7 mouse cellular contexts compared by ENCODE assay signal in genomic region chr16:27389534-27390282, GRCm38 (mm10). TPM values are rescaled to one million over a fixed set of nuclear protein-coding genes. Genes with fewer than 3 reads are reported as not detected.
A peak's percentile ranks its signal among the peaks of the same experiment; 100 is the strongest.
DNase-seq lines count a peak whose midpoint lies in the region; ATAC-seq and TF ChIP-seq lines count a peak whose summit lies in the region.

No protein-coding gene starts in this region.

- no peak for TF ChIP-seq CTCF in cortical plate, adult 2 months (IDR thresholded peaks at IDR 0.05; ENCODE audit: extremely low read depth, insufficient read depth, low read length)

- peak overlapping the region; percentile 96 for H3K27ac ChIP-seq in cortical plate, adult 2 months (ENCODE audit: insufficient read depth, low read length)
- peak overlapping the region; percentile 99 for H3K27ac ChIP-seq in heart, embryonic 10.5 days
- peak overlapping the region; percentile 95; the same call in 1 of the 2 replicates for H3K27ac ChIP-seq in limb, embryonic 11.5 days (replicated peaks; ENCODE audit: low read depth, low read length)
- H3K27ac ChIP-seq in midbrain, embryonic 15.5 days = peak overlapping the region; percentile 96

- peak overlapping the region; percentile 96 for H3K9ac ChIP-seq in limb, embryonic 11.5 days (ENCODE audit: low read length)
- peak overlapping the region; percentile 90 for H3K9ac ChIP-seq in midbrain, embryonic 15.5 days

- no peak; the same call in 1 of the 2 replicates for ATAC-seq in limb, embryonic 11.5 days (ENCODE audit: insufficient number of reproducible peaks, low FRiP score, low TSS enrichment, low read depth)
- peak; percentile 40 for ATAC-seq in midbrain, embryonic 15.5 days (replicated peaks)

- 42% methylated on average over 7 of the region's 7 CpGs for WGBS in heart, embryonic 10.5 days
- 41% methylated on average over 7 of the region's 7 CpGs for WGBS in limb, embryonic 11.5 days
- 21% methylated on average over 7 of the region's 7 CpGs for WGBS in midbrain, embryonic 15.5 days

- H3K27me3 ChIP-seq in heart, embryonic 10.5 days (ENCODE audit: insufficient read depth, poor library complexity, severe bottlenecking) = no peaks in the 10 kb centered on the region
- H3K27me3 ChIP-seq in limb, embryonic 11.5 days (ENCODE audit: control insufficient read depth, insufficient read depth, low read length) = no peaks in the 10 kb centered on the region
- H3K27me3 ChIP-seq in midbrain, embryonic 15.5 days (replicated peaks) = no peaks in the 10 kb centered on the region

- no peak for TF ChIP-seq POLR2A in cortical plate, adult 2 months (IDR thresholded peaks at IDR 0.05; ENCODE audit: extremely low read depth, insufficient read depth, low read length)

- peaks cover 12% of the 10 kb centered on the region; the same call in 1 of the 2 replicates for H3K4me1 ChIP-seq in cortical plate, adult 2 months (ENCODE audit: control insufficient read depth, insufficient read depth, low read length)
- H3K4me1 ChIP-seq in heart, embryonic 10.5 days = peaks cover 20% of the 10 kb centered on the region; the same call in 1 of the 2 replicates
- no peaks in the 10 kb centered on the region; the same call in 1 of the 2 replicates for H3K4me1 ChIP-seq in limb, embryonic 11.5 days (ENCODE audit: control insufficient read depth, insufficient read depth, low read length)
- H3K4me1 ChIP-seq in midbrain, embryonic 15.5 days = peaks cover 33% of the 10 kb centered on the region

- no peaks in the 10 kb centered on the region for H3K9me3 ChIP-seq in heart, embryonic 10.5 days
- H3K9me3 ChIP-seq in limb, embryonic 11.5 days (ENCODE audit: control insufficient read depth, low read length) = no peaks in the 10 kb centered on the region
- H3K9me3 ChIP-seq in midbrain, embryonic 15.5 days = no peaks in the 10 kb centered on the region

- H3K4me2 ChIP-seq in limb, embryonic 11.5 days (ENCODE audit: low read depth, severe bottlenecking) = peak overlapping the region; percentile 58
- peak overlapping the region; percentile 76 for H3K4me2 ChIP-seq in midbrain, embryonic 15.5 days

- DNase-seq in 3T3-L1 (ENCODE audit: low read depth, low spot score) = peak; percentile 76
- peak; percentile 11 to 20 for DNase-seq in B cell, adult 2 months
- no peak for DNase-seq in heart, embryonic 10.5 days (ENCODE audit: low spot score)
- peak; percentile 36 for DNase-seq in limb, embryonic 11.5 days (ENCODE audit: low spot score)
- no peak for DNase-seq in urinary bladder, postnatal 4 days (ENCODE audit: low spot score in 2 of 2)

- H3K4me3 ChIP-seq in cortical plate, adult 2 months (ENCODE audit: insufficient read depth, low read length) = peak overlapping the region; percentile 98
- H3K4me3 ChIP-seq in heart, embryonic 10.5 days = peak overlapping the region; percentile 88
- H3K4me3 ChIP-seq in limb, embryonic 11.5 days (ENCODE audit: low read depth, low read length) = peak overlapping the region; percentile 74
- peak overlapping the region; percentile 81 for H3K4me3 ChIP-seq in midbrain, embryonic 15.5 days

- no peaks in the 10 kb centered on the region for H3K36me3 ChIP-seq in heart, embryonic 10.5 days
- no peaks in the 10 kb centered on the region for H3K36me3 ChIP-seq in limb, embryonic 11.5 days (ENCODE audit: control insufficient read depth, insufficient read depth, low read length)
- H3K36me3 ChIP-seq in midbrain, embryonic 15.5 days (replicated peaks) = no peaks in the 10 kb centered on the region

RNA-seq across cellular contexts. Expression of gene Ccdc50, which starts 1.0 kb away (rescaled TPM):
- polyA plus RNA-seq in cortical plate, adult 2 months (2012; rRNA removed) = 24.1 and 25.1 TPM in 2 replicates
- 43.4 and 45.8 TPM in 2 replicates for polyA plus RNA-seq in heart, embryonic 10.5 days (2016; fragmentation: Nextera tagmentation; extraction: Ambion mirVana)
- 55.5 and 63.4 TPM in 2 replicates for polyA plus RNA-seq in limb, embryonic 11.5 days (2014; fragmentation: Nextera tagmentation; extraction: Ambion mirVana)
- 44.5 and 48.4 TPM in 2 replicates for polyA plus RNA-seq in midbrain, embryonic 15.5 days (2015; fragmentation: Nextera tagmentation; extraction: Ambion mirVana)

RNA-seq across cellular contexts. Expression of gene Uts2b, which starts 19.7 kb away (rescaled TPM):
- not detected in 2 replicates for polyA plus RNA-seq in cortical plate, adult 2 months (2012; rRNA removed)
- 2.3 and 2.9 TPM in 2 replicates for polyA plus RNA-seq in heart, embryonic 10.5 days (2016; fragmentation: Nextera tagmentation; extraction: Ambion mirVana)
- not detected in 2 replicates for polyA plus RNA-seq in limb, embryonic 11.5 days (2014; fragmentation: Nextera tagmentation; extraction: Ambion mirVana)
- 0.56 TPM in 1 of 2 replicates, not detected in the other for polyA plus RNA-seq in midbrain, embryonic 15.5 days (2015; fragmentation: Nextera tagmentation; extraction: Ambion mirVana)

Comparison
In these comparisons a context has a peak if more than half of its experiments do, and no peak if none do; other contexts are left out.
1. DNase-seq: peak in 3T3-L1 (single experiment), B cell, adult 2 months (2 of 2) and limb, embryonic 11.5 days (single experiment); none in heart, embryonic 10.5 days (single experiment) and urinary bladder, postnatal 4 days (0 of 2).
2. Peak in every context shown above with its lines, with median percentiles within 50 percentile points of each other: H3K27ac ChIP-seq and H3K4me3 ChIP-seq.